Mouse (Mus musculus) spleen, adult 2 months (tissue): ENCODE data around the gene Gpr84.

Experiments
- CTCF ChIP-seq: fragments of 200-500 bp; IDR thresholded peaks from 2 replicates; pipeline ENCODE4 v1.5.1; 2011; ENCODE audit warnings: mild to moderate bottlenecking, inconsistent platforms; ENCODE audit not compliant: insufficient read depth, insufficient read length, insufficient replicate concordance; ENCODE audit errors: extremely low read depth
- POLR2A ChIP-seq: fragments of 200-500 bp; IDR thresholded peaks from 2 replicates; pipeline ENCODE4 v1.6.1; 2011; ENCODE audit warnings: low read depth, low read length, inconsistent platforms

DNA sequence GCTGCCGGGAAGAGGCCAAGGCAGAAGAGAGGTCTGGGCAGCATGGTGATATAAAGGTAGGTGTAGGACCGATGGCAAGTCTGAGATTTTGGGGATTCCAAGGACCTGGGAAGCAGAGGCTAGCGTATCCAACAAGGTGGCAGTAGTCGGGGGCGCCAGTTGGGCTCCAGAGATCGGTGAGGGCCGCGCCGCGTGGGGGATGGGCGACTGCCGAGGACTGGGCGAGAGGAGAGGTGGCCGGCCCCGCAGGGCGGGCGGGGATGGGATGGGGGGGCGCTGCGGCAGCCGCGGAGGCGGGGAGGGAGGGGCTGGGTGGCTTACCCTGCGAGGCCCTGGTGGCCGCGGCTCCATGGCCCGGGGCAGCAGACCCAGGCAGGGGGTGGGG is 12.7 kb upstream of the Gpr84 start:
- no peak for TF ChIP-seq POLR2A
- no peak for TF ChIP-seq CTCF
